Mouse (Mus musculus): ENCODE data around the gene Zbtb8b.

DNA sequence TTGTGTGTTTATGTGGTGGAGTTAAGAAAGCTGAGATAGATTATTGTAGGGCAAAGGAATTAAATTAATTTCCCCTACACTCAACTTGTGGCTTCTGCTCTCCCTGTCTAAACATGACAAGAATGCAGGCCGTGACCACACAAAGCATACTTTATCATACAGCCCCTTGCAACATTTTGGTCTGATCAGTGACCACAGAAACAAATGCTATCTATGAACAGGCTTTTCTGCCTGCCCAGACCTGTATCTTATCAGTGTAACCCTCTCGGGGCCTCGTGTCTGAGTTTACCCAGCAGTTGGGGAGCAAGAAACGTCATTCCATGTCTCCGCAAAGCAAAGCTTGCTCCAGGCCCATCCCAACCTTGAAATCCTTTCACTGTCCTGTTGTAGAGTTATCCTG lies 24.2 kb downstream of the Zbtb8b start:
- TF ChIP-seq CTCF (IDR thresholded peaks at IDR 0.05; ENCODE audit: low read depth, low read length): no peak
- no peak for TF ChIP-seq POLR2A (IDR thresholded peaks at IDR 0.05; ENCODE audit: extremely low read depth, insufficient read depth, low read length)
